Mouse (Mus musculus) right cerebral cortex, postnatal 36 days (tissue): ENCODE measurements at regions not wholly inside any gene's neighbourhood (a gene's known extent, or its start where the extent isn't known, plus 50 kb on each side); places are given as distances from the start of the nearest gene placed in this dataset.

ENCODE experiments used
- DNase-seq, 2 experiments: peaks; one replicate each; pipeline ENCODE4 v3.0.0; 2022; ENCODE audit warnings: low spot score in 2 of 2, mixed read lengths in 1 of 2

DNA sequence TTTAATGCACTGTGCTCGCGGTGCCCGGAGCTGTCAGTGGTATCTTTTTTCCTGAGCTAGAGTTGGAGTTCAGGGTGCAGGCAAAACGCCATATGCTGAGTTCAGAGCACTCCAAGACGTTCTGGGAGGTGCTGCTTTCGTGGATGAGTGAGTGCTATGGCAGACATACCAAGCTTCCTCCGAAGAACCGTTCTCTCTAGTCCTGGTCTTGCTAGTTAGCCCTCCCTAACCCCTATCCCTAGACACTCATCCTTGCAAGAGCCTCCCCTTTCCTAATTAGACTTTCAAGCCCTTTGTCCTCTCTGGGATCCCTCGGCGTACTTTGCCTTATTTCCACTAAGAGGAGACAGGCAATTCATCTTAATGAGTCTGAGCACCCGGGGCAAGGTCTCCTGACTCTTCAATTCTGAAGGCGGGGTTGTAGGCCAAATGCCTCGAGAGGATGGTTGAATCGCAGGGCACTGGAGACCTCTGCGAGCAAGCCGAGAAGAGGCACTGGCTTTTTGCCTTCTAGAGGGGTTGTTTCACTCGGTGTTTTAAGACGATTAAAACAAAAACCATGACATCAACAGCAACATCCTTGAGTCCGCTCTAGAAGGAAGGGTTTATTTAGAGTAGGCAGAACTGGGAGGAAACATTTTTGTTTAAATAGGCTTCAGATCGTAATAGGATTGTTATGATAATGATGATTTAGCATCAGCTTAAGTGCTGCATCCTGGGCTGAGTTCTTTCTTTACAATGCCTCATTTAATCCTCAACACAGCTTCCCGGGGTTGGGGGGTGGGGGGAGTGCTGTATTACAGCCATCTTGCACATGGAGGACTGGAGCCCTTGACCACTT, 243.6 kb downstream of the Ndfip2 start:
- no peak for DNase-seq

GRCm38 (mm10) chr14:105500966-105501741, 242.8 kb downstream of the Ndfip2 start:
- DNase-seq, result no peak

DNA sequence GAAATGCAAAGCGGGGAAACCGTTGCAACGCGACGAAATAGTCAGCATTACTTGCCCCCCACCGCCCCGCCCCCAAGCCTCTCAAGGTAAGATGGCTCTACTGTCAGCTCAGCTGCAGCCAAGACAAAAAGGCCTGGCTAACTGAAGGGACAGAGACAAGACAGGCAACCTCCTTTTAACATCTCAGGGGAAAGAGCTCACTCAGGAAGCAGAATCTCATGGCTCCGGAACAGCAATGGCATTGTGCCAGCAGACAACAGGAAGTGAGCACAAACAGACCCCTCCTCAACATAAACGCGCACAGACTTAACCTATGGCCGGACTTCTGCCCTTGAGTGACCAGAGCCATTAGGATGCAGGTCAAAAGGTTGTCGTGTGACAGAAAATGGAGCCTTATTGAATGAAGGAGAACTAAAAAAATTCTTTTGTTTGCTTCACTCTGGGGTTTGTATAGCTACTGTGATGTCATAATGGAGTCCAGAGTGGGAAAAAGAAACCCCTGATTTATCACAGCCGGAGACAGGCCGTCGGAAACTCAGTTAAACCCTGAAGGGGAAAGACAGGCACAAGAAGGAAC, 241.0 kb downstream of the Ndfip2 start:
- DNase-seq, result no peak

DNA sequence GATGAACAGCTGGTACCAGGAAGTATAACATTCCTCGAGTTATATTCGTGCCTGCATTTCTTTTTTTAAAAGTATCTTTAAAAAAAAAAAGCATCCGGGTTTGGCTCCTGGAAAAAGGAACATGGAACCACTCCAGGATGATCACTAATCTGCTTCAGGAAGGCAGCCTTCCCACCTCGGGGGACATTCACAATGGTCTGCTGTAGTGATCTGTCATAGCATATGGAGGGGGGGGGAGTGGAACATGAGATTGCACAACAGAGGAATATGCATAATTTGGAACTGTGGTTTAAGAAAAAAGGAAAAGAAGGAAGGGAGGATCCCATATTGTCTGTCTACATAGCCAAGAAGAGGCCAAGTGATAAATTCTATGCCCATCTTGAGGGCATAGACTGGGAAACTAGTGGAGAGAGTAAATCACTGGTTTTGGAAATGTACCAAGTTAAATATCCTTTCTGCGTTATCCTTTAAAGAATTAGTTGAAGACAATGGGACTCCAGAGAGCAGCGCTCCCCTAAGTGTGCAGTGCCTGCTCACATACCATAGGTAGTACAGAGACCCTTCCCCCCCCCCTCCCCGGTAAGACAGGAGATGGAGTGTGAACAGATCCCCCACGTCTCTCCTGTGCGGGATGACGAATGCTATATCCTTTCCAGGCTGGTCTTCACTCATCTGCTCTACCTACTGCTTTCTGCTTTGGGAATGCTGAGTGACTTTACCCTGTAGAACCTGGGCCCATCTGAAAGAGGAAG, 240.0 kb downstream of the Ndfip2 start:
- DNase-seq, result peak in 1 of 2 experiments; percentile 39

GRCm38 (mm10) chr14:105495161-105495560, 236.8 kb downstream of the Ndfip2 start:
- DNase-seq, result no peak

DNA sequence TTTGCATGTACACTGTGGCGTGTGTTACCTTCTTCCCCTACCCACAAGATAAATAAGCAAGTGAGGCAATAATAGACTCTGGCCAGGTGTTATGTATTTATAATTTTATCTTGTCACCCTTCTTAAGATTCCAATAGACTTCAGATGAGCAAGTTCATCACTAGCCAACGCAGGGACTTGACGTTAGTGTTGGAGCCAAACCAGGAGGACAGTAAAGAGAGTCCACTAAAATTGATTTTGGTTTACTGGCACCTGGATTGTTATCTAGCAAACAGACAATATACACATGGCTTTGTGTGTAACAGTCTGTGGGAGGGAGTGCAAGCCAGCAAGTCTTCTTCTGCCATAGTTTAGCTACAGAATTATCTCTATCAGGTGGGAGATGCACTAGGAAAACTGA, 236.0 kb downstream of the Ndfip2 start:
- no peak for DNase-seq

GRCm38 (mm10) chr14:105490158-105490557, 231.8 kb downstream of the Ndfip2 start:
- DNase-seq, result no peak

DNA sequence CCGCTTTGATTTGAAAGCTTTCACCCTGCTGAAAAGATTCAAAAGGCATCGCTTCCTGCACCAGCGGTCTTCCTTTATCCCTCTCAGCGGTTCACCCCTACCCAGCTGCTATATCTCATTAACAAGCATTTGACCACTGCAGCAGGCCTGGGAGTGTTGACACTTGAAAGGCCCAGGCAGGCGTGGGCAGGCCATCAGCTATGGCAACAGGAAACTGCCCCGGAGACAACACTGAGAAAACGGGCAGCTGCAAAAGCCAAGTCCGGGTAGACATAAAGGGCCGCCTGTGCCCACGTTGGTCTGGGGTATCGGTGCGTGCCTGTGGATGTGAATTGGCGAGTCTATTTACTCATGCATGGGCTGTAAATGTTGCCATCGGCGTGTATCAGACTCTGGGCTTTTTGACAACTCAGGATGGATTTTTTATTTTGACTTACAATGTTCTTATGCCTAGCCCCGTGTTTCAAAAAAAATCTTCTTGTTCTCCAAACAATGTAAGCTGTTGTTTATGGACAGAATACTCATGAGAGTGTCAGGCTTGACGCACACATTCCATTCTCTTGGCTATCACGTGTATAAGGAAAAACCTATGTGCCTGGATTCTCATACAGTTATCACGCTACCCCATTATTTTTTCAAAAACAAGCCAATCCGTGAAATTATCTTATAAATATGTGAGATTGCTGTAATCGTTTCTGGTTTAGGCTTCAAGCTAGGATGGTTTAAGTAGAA, 225.1 kb downstream of the Ndfip2 start:
- peak in 1 of 2 experiments; percentile 16 for DNase-seq

DNA sequence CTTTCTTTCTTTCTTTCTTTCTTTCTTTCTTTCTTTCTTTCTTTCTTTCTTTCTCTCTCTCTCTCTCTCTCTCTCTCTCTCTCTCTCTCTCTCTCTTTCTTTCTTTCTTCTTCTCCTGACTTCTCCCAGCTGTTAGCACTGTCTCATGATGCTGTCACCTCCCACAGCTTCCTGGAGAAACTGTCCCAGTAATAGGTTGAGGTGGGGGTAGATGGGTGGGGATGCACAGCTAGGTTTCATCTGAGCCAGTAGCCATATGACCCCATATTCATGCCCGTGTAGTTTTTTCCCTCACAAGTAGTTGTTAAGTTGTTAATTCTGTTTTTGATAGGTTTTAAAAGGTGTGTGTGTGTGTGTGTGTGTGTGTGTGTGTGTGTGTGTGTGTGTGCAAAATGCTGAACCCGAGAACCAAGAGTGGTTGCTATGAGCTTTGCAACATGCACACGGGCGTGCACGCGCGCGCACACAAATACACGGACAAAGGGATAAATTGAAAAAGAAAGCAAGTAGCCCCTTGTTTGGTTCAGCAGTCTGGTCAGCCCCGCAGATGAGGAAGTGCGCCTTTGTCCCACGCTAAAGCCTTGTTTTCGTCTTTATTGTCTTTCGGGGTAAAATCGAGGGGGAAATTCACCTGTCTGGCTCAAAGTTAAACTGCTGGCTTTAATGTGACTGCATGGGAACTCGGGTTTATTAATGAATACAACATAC, 224.4 kb downstream of the Ndfip2 start:
- DNase-seq, result no peak

- DNase-seq, result no peak
Measured at GRCm38 (mm10) chr14:105480048-105480447, 221.7 kb downstream of the Ndfip2 start.

DNA sequence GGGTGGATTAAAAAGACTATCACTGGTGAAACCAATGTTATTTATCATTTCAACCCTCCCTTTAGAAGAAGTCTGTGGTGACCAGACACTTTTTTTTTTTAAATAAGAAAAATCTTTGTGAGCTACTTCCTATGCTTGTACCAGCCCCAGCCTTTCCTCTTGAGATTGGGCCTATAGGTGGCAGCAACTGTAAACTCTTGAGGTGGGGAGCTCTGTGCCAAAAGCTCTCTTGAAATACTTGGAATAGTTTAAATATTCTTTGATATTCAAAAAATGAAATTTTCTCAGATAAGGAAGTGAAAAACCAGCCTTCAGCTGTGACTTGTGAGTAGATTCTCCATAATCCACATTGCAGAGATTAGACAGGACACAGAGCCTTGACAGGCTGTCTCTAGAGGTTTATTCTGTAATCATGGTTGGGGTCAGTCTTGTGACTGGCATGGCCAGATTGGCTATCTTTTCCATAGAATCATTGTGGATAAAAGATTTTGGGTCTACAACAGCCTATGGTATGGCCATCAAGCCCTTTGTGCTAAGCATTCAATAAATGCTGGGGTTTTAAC, 216.7 kb downstream of the Ndfip2 start:
- DNase-seq, result peak; percentile 26 to 40

DNA sequence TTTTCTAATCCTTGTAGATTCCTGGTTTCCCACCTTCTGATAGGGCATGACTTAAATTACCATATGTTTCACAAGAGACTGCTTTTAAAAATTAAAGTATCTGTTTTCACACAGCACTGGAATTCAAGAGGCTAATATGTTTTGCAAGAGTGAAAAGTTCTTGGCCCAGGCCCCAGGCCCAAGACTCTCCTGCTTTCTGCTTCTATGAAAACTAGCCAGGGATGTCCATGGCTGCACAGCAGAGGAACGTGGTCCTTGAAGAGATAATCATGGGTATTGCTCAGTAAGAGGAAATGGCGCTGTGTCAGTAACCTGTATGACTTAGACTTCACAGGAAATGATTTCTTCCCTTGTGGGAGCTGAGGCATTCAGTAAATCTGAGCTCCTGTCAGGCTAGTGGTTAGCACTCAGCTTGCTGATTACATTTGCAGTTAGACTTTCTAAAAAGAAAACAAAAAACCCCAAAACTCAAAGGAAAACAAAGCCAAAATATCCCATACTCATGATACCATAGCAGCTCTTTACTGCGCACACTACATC, 190.6 kb downstream of the Ndfip2 start:
- no peak for DNase-seq

DNA sequence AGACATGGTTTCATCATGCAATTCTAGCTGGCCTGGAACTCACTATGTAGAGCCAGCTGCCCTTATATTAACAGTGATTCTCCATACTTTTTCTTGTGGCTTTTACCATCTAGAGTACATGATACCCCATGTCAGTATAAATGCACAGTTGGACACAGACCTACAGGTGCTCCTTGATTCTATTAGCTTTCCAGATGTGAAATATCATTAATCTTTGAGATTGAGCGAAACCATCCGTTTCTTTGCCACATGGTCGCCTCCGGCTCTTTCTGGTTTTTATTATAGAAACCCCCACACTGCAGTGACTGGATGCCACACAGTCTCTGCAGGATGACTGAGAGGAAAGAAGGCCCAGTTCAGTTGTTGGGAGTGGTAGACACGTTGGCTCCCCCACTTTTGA, 188.7 kb downstream of the Ndfip2 start:
- no peak for DNase-seq

GRCm38 (mm10) chr14:105435343-105435742, 177.0 kb downstream of the Ndfip2 start:
- no peak for DNase-seq

- DNase-seq, result no peak
Measured at GRCm38 (mm10) chr14:105433456-105433855, 175.1 kb downstream of the Ndfip2 start.

- DNase-seq, result no peak
Measured at GRCm38 (mm10) chr14:105432670-105433069, 174.3 kb downstream of the Ndfip2 start.

- DNase-seq, result no peak
Measured at GRCm38 (mm10) chr14:105431584-105431983, 173.2 kb downstream of the Ndfip2 start.

GRCm38 (mm10) chr14:105429664-105430257, 171.4 kb downstream of the Ndfip2 start:
- no peak for DNase-seq

DNA sequence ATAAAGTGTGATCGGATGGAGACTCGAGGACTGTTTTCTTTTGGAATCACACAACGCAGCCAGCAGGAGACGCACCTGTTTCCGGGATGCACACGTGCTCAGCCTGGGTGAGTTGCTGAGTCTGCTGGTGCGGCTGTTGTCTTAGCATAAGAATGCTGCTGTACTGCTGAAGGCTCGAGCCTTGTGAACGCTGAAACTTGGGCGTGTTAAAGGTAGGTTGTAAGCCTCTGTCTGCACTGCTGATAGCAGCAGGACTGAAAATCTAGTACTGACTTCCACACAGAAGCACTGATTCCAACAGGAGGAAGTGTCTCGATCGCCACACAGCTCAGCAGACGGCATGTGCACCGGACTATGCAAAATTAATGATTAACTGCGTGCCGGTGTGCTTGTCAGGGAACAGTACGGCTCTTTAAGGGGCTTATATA, 169.1 kb downstream of the Ndfip2 start:
- DNase-seq, result peak; percentile 5 to 8
